Mouse (Mus musculus): ENCODE measurements around the gene Pcp2. TPM values are rescaled to one million over a fixed set of nuclear protein-coding genes. Genes with fewer than 3 reads are reported as not detected.
"Not testable (repeated sequence)": the region's sequence is repeated elsewhere in the genome, so short reads cannot be mapped to it uniquely, and the experiment has no call there.

Gene Pcp2
- polyA plus RNA-seq, 1 experiment = not detected

DNA sequence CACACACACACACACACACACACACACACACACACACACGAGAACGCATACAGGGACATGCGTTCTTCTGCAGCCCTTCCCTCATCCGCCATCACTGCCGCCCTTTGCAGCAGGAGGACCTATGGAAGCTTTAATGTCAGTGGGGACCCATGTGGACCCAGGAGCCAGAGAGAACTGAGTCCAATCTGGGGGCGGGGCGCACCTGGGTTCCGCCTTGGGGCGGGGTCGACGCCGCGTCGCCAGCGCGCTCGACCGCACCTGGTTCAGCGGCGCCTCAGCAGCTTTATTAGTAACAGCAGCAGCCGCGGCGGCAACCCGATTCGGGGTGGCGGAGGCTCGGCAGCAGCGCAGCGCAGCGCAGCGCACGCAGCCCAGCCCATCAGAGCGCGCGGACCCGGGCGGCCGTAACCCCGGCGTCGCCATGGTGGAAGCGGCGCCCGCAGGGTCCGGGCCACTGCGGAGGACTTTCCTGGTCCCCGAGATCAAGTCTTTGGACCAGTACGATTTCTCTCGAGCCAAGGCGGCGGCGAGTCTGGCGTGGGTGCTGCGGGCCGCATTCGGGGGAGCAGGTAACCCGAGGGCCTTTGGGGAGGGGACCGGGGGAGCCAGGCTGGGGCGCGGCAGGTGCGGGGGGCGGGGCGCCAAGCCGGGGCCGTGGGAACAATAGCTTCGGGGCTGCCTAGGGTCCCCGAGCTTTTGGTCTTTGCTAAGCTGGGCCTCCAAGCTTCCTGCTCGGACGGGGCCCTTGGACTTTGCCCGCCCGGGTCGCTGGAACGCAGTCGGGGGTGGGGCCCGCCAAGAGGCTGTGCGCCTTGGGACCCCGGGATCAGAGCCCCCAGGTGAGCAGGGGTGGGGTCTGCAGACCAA lies 37.7 kb downstream of the Pcp2 start:
- 3% methylated on average over 76 of the region's 77 CpGs for WGBS
- Histone ChIP-seq H3K36me3 (ENCODE audit: control insufficient read depth, insufficient read depth, low read length) (no peaks in the 10 kb centered on the region), H3K27me3 (ENCODE audit: control insufficient read depth, insufficient read depth, low read length) (peaks cover 9% of the 10 kb centered on the region), H3K4me3 (ENCODE audit: extremely low read depth, insufficient read depth, insufficient read length) (peak overlapping the region; percentile 56), H3K4me1 (ENCODE audit: control insufficient read depth, insufficient read depth, insufficient read length) (peaks cover 3% of the 10 kb centered on the region; the same call in 1 of the 2 replicates), H3K27ac (ENCODE audit: insufficient read depth, low read length) (no peak overlapping the region)
- DNase-seq (ENCODE audit: low read depth in 1 of 2, low spot score in 2 of 2) = no peak
- TF ChIP-seq CTCF (IDR thresholded peaks at IDR 0.05; ENCODE audit: extremely low read depth, insufficient read depth, insufficient read length, insufficient replicate concordance) (no peak), POLR2A (IDR thresholded peaks at IDR 0.05; ENCODE audit: low read depth, low read length) (no peak)

DNA sequence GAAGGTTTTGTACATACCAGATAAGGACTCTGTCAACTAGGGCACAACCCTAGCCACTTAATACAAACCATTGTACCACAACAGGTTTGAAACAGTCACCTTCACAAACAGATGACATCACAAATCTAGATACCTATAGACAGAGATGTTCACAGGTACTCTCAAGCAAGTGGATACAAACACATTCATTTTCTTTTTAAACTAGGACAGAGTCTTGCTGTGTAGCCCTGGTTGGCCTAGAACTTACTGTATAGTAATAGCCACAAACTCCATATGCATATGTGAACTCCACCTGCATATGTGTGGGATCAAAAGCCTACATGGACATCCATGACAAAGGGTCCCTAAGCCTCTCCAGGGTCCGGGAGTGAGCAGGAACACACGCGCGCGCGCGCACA lies 38.4 kb downstream of the Pcp2 start, which contains the start of gene Camsap3:
Gene Camsap3 (plus strand): TSS at position 301 of the 398 bp plus-strand sequence.
- Histone ChIP-seq H3K27ac (ENCODE audit: insufficient read depth, low read length) (no peak within 1 kb of the TSS), H3K27me3 (ENCODE audit: control insufficient read depth, insufficient read depth, low read length) (peaks cover 9% of the 10 kb centered on the region), H3K36me3 (ENCODE audit: control insufficient read depth, insufficient read depth, low read length) (no peaks in the 10 kb centered on the region), H3K4me3 (ENCODE audit: extremely low read depth, insufficient read depth, insufficient read length) (peak within 1 kb of the TSS; percentile 56), H3K4me1 (ENCODE audit: control insufficient read depth, insufficient read depth, insufficient read length) (peaks cover 3% of the 10 kb centered on the region; the same call in 1 of the 2 replicates)
- no peak for TF ChIP-seq CTCF (IDR thresholded peaks at IDR 0.05; ENCODE audit: extremely low read depth, insufficient read depth, insufficient read length, insufficient replicate concordance)
- TF ChIP-seq POLR2A (IDR thresholded peaks at IDR 0.05; ENCODE audit: low read depth, low read length) = no peak
- DNase-seq (ENCODE audit: low read depth in 1 of 2, low spot score in 2 of 2) = no peak
- 5% methylated on average over 7 of the region's 7 CpGs for WGBS

DNA sequence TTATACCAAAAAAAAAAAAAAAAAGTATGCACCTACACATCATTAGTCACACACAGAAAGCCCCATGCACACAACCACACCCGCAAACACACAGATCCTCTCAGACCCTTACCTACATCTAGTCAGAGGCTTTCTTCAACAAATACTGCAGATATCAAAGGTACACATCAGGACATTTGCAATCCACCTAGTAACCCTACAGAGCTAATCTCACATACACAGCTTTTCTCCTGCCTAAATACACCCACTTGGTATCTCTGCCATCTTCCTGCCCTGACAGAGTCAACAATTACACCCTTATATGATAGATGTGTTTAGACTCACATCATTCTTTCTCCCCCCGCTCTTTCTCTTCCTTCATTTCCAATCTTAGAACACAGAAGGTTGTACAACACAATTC lies 38.9 kb downstream of the Pcp2 start:
- Histone ChIP-seq H3K4me3 (ENCODE audit: extremely low read depth, insufficient read depth, insufficient read length) (no peak overlapping the region), H3K4me1 (ENCODE audit: control insufficient read depth, insufficient read depth, insufficient read length) (peaks cover 3% of the 10 kb centered on the region; the same call in 1 of the 2 replicates), H3K27me3 (ENCODE audit: control insufficient read depth, insufficient read depth, low read length) (peaks cover 9% of the 10 kb centered on the region), H3K27ac (ENCODE audit: insufficient read depth, low read length) (no peak overlapping the region), H3K36me3 (ENCODE audit: control insufficient read depth, insufficient read depth, low read length) (no peaks in the 10 kb centered on the region)
- DNase-seq (ENCODE audit: low read depth in 1 of 2, low spot score in 2 of 2) = no peak
- WGBS = 91% methylated on average over 2 of the region's 2 CpGs
- TF ChIP-seq POLR2A (IDR thresholded peaks at IDR 0.05; ENCODE audit: low read depth, low read length) (no peak), CTCF (IDR thresholded peaks at IDR 0.05; ENCODE audit: extremely low read depth, insufficient read depth, insufficient read length, insufficient replicate concordance) (no peak)

DNA sequence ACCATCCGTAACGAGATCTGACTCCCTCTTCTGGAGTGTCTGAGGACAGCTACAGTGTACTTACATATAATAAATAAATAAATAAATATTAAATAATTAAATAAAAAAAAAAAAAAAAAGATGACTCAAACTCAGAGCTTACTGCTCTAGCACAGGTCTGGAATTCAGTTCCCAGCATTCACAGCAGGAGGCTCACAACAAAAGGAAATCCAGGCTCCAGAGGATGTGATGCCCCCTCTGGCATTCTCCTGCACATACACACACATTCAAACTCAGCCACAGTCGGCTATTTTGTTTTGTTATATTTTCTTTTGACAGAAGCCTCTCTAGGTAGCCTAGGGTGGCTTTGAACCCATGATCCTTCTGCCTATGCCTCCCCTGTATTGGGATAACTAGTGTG lies 43.4 kb downstream of the Pcp2 start:
- whole genome bisulfite sequencing = 83% methylated on average over 3 of the region's 3 CpGs
- H3K4me1 ChIP-seq (ENCODE audit: control insufficient read depth, insufficient read depth, insufficient read length); H3K4me3 ChIP-seq (ENCODE audit: extremely low read depth, insufficient read depth, insufficient read length); DNase-seq (ENCODE audit: low read depth in 1 of 2, low spot score in 2 of 2); H3K27ac ChIP-seq (ENCODE audit: insufficient read depth, low read length); H3K36me3 ChIP-seq (ENCODE audit: control insufficient read depth, insufficient read depth, low read length); H3K27me3 ChIP-seq (ENCODE audit: control insufficient read depth, insufficient read depth, low read length): not testable (repeated sequence)

DNA sequence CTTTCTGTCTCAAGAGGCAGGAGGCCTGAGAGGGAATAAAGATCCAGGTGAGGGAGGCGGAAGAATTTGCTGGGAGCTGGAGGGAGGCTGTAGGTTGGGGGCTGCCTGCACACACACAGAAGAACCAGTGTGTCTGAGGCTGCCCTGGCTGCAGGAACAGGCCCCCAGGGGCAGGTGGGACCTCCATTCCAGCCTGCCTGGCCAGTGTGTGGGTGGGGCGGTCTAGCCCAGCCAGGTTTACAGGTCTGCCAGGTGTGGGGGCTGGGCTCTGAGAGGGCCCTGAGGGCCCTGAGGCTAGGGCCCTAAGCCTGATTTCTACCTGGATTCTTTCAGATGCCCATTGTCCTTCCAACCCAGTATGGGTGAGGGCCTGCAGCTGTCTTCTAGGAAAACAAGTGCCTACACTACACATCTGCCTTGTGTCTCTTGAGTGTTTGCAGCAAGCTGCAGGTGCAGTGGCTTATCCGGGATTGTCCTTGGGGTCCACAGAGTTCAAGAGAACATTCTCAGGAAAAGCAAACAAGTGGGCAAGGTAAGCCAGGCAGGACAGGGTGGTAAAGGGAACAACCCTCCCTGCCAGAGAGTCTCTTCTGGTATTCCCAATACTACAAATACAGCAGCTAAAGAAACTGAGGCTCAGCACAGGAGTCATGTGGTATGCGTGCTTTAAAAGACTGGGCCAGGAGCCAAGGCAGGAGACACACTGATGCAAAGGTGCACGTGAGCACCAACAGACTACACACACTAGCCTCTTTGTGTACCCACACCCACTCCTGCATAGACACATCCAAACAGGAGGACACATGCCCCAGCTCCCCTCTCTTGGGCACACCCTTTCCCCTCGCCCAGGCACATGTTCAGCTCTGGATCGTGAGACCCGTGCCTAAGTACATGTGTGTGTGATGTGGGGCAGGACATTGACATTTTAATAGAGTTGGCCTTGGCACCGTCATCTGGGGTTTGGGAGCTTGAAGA lies 45.7 kb downstream of the Pcp2 start:
- no peaks in the 10 kb centered on the region for H3K36me3 ChIP-seq (ENCODE audit: control insufficient read depth, insufficient read depth, low read length)
- DNase-seq (ENCODE audit: low read depth in 1 of 2, low spot score in 2 of 2) = no peak
- no peak overlapping the region for H3K27ac ChIP-seq (ENCODE audit: insufficient read depth, low read length)
- no peak for TF ChIP-seq POLR2A (IDR thresholded peaks at IDR 0.05; ENCODE audit: low read depth, low read length)
- TF ChIP-seq CTCF (IDR thresholded peaks at IDR 0.05; ENCODE audit: extremely low read depth, insufficient read depth, insufficient read length, insufficient replicate concordance) = no peak
- H3K4me3 ChIP-seq (ENCODE audit: extremely low read depth, insufficient read depth, insufficient read length) = no peak overlapping the region
- no peaks in the 10 kb centered on the region for H3K4me1 ChIP-seq (ENCODE audit: control insufficient read depth, insufficient read depth, insufficient read length)
- no peaks in the 10 kb centered on the region for H3K27me3 ChIP-seq (ENCODE audit: control insufficient read depth, insufficient read depth, low read length)
- WGBS = 92% methylated on average over 9 of the region's 9 CpGs

DNA sequence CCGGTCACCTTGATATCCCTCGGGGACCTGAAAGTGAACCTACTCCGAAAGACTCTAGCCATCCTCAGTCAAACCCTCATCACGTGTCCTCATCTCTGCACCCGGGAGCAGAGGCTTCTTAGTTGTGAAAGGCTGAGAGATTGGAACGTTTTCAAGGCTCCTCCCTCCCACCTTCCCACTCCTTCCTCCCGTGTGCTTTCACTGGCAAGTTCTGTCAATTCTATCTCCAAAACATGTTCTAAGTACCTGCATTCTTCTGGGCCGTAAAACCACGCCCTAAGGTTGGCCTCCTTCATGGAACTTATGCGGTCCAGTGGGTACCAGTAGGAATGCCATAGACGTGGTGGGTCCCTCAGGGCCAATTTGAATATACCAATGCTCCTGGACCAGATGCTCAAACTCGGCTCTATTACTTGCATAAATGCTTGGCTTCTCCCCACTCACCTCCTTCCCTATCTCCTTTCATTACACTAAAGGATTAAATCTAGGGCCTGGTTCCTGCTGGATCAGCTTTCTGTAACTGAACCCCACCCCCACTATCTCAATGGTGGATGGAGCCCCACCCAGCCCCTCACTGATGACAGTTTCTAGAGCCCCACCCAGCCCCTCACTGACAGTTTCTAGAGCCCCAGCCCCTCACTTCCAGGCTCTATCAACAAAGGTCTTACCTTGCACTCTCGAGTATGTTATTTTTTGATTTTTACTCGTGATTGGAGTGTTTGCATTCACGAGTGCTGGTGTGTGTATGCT lies 49.0 kb downstream of the Pcp2 start:
- Histone ChIP-seq H3K27ac (ENCODE audit: insufficient read depth, low read length) (no peak overlapping the region), H3K36me3 (ENCODE audit: control insufficient read depth, insufficient read depth, low read length) (no peaks in the 10 kb centered on the region), H3K4me3 (ENCODE audit: extremely low read depth, insufficient read depth, insufficient read length) (no peak overlapping the region), H3K27me3 (ENCODE audit: control insufficient read depth, insufficient read depth, low read length) (no peaks in the 10 kb centered on the region), H3K4me1 (ENCODE audit: control insufficient read depth, insufficient read depth, insufficient read length) (no peaks in the 10 kb centered on the region)
- 73% methylated on average over 15 of the region's 15 CpGs for whole genome bisulfite sequencing
- no peak for TF ChIP-seq POLR2A (IDR thresholded peaks at IDR 0.05; ENCODE audit: low read depth, low read length)
- no peak for TF ChIP-seq CTCF (IDR thresholded peaks at IDR 0.05; ENCODE audit: extremely low read depth, insufficient read depth, insufficient read length, insufficient replicate concordance)
- DNase-seq (ENCODE audit: low read depth in 1 of 2, low spot score in 2 of 2) = no peak
